Mouse (Mus musculus): Measurements from ENCODE around the gene Gm20388.

DNA sequence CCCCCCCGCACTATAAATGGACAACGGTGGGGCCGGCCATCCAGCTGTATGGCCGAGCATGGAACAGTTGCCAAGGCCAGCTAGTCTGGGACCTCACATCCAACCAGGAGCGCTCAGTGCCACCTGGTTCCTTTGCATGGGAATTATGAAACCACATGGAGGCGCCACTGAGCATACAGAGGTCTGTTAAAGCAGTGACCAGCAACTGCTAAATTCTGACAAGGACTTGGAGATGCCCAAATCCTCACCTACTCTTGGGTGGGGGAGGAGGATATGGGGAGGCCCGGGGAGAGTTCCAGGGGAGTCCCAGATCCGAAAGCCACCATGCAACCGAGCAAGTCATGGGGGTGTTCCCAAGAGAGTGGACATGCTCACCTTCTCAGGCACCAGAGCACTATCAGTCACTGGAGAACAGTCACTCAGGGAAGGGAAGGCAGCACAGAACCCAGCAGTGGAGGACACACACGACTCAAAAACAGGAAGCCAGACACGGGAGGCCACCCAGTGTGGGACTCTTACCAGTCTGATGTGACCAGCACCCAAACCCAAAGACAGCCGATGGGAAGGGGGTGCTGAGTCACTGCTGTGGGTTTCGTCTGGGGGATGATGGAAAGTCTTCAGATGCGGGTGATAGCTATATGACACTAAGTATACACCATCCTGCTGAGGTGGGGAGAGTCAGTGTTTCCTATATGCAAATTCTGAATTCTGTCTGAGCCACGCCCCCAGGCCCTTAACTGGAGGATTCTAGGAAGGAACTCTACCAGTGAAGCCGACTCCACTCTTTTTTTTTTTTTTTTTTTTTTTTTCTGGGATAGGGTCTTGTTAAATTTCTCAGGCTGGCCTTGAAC lies 422.0 kb downstream of the Gm20388 start:
- TF ChIP-seq CTCF (IDR thresholded peaks at IDR 0.05; ENCODE audit: low read depth) (peak; percentile 67), EP300 (optimal IDR thresholded peaks at IDR 0.05) (no peak)
